Mouse (Mus musculus) spleen, adult 2 months (tissue): ENCODE data around the gene 1110051M20Rik.

ENCODE experiments used
- CTCF ChIP-seq: fragments of 200-500 bp; IDR thresholded peaks from 2 replicates; pipeline ENCODE4 v1.5.1; 2011; ENCODE audit warnings: mild to moderate bottlenecking, inconsistent platforms; ENCODE audit not compliant: insufficient read depth, insufficient read length, insufficient replicate concordance; ENCODE audit errors: extremely low read depth
- POLR2A ChIP-seq: fragments of 200-500 bp; IDR thresholded peaks from 2 replicates; pipeline ENCODE4 v1.6.1; 2011; ENCODE audit warnings: low read depth, low read length, inconsistent platforms

- no peak for TF ChIP-seq CTCF
- TF ChIP-seq POLR2A: no peak
Measured at GRCm38 (mm10) chr2:91327968-91328728, 116.4 kb downstream of the 1110051M20Rik start.
